ENCODE assay signal across 8 mouse cellular contexts in genomic region chr14:20792922-20793757, GRCm38 (mm10). TPM values are rescaled to one million over a fixed set of nuclear protein-coding genes. Genes with fewer than 3 reads are reported as not detected.
A peak's percentile ranks its signal among the peaks of the same experiment; 100 is the strongest.
DNase-seq lines count a peak whose midpoint lies in the region; ATAC-seq and TF ChIP-seq lines count a peak whose summit lies in the region.

No protein-coding gene starts in this region.

- peaks cover 54% of the 10 kb centered on the region for H3K4me1 ChIP-seq in heart, embryonic 13.5 days
- peaks cover 23% of the 10 kb centered on the region for H3K4me1 ChIP-seq in limb, embryonic 14.5 days (ENCODE audit: control insufficient read depth, insufficient read depth, low read length)
- H3K4me1 ChIP-seq in neural tube, embryonic 15.5 days, result peaks cover 65% of the 10 kb centered on the region

- H3K27me3 ChIP-seq in heart, embryonic 13.5 days (replicated peaks), result no peaks in the 10 kb centered on the region
- H3K27me3 ChIP-seq in limb, embryonic 14.5 days (ENCODE audit: control insufficient read depth, insufficient read depth, low read length), result no peaks in the 10 kb centered on the region
- no peaks in the 10 kb centered on the region for H3K27me3 ChIP-seq in neural tube, embryonic 15.5 days (replicated peaks)

- under 1% methylated on average over 52 of the region's 57 CpGs for WGBS in heart, embryonic 13.5 days
- WGBS in limb, embryonic 14.5 days, result 1% methylated on average over 42 of the region's 57 CpGs
- WGBS in neural tube, embryonic 15.5 days, result 1% methylated on average over 26 of the region's 57 CpGs

- peak overlapping the region; percentile 88 for H3K27ac ChIP-seq in heart, embryonic 13.5 days (replicated peaks)
- H3K27ac ChIP-seq in limb, embryonic 14.5 days (replicated peaks; ENCODE audit: low read depth, low read length), result peak overlapping the region; percentile 65
- H3K27ac ChIP-seq in neural tube, embryonic 15.5 days (replicated peaks), result peak overlapping the region; percentile 86

- peak overlapping the region; percentile 92 for H3K4me2 ChIP-seq in heart, embryonic 13.5 days
- H3K4me2 ChIP-seq in limb, embryonic 14.5 days (replicated peaks; ENCODE audit: low read depth, low read length, severe bottlenecking), result peak overlapping the region; percentile 91
- H3K4me2 ChIP-seq in neural tube, embryonic 15.5 days, result peak overlapping the region; percentile 87

- peak overlapping the region; percentile 93 for H3K4me3 ChIP-seq in heart, embryonic 13.5 days
- H3K4me3 ChIP-seq in limb, embryonic 14.5 days (replicated peaks; ENCODE audit: low read length), result peak overlapping the region; percentile 81
- H3K4me3 ChIP-seq in neural tube, embryonic 15.5 days (replicated peaks), result peak overlapping the region; percentile 83

- no peak for TF ChIP-seq POLR2A in limb, embryonic 14.5 days (IDR thresholded peaks at IDR 0.05; ENCODE audit: borderline replicate concordance, extremely low read depth, insufficient read depth, insufficient read length)

- peak; percentile 54 for DNase-seq in adrenal gland, adult 2 months
- DNase-seq in adrenal gland, adult 8-10 months, result no peak
- DNase-seq in A20 (ENCODE audit: low read depth, low spot score), result peak; percentile 40
- peak; percentile 40 for DNase-seq in cerebellum, adult 8-10 months
- peak; percentile 53 for DNase-seq in limb, embryonic 14.5 days (ENCODE audit: low spot score)
- no peak for DNase-seq in frontal cortex, adult 2 months (ENCODE audit: extremely low spot score in 1 of 2, low spot score in 1 of 2)

- peak; percentile 53 for ATAC-seq in heart, embryonic 13.5 days (ENCODE audit: extremely low read depth, insufficient number of reproducible peaks, low FRiP score, low TSS enrichment)
- peak; percentile 47 for ATAC-seq in limb, embryonic 14.5 days (ENCODE audit: low FRiP score, low read depth)
- peak; percentile 68 for ATAC-seq in neural tube, embryonic 15.5 days (ENCODE audit: low FRiP score)

- peaks cover 43% of the 10 kb centered on the region for H3K36me3 ChIP-seq in heart, embryonic 13.5 days
- peaks cover 35% of the 10 kb centered on the region for H3K36me3 ChIP-seq in limb, embryonic 14.5 days (ENCODE audit: control insufficient read depth, insufficient read depth, low read length)
- peaks cover 31% of the 10 kb centered on the region for H3K36me3 ChIP-seq in neural tube, embryonic 15.5 days

- H3K9me3 ChIP-seq in heart, embryonic 13.5 days, result no peaks in the 10 kb centered on the region
- H3K9me3 ChIP-seq in limb, embryonic 14.5 days (ENCODE audit: control insufficient read depth, low read length), result no peaks in the 10 kb centered on the region
- H3K9me3 ChIP-seq in neural tube, embryonic 15.5 days (replicated peaks), result no peaks in the 10 kb centered on the region

- H3K9ac ChIP-seq in heart, embryonic 13.5 days, result peak overlapping the region; percentile 93
- peak overlapping the region; percentile 78 for H3K9ac ChIP-seq in limb, embryonic 14.5 days (ENCODE audit: low read depth, low read length, severe bottlenecking)
- H3K9ac ChIP-seq in neural tube, embryonic 15.5 days (replicated peaks), result peak overlapping the region; percentile 81

RNA-seq across cellular contexts. Expression of gene Camk2g, which starts 0.7 kb away (rescaled TPM):
- 10 to 100 TPM; 51.4 to 67.7 TPM for total RNA-seq in adrenal gland, adult 2 months (2021)
- polyA plus RNA-seq in adrenal gland, adult 2 months (2012; rRNA removed), result 41.7 and 42.8 TPM in 2 replicates
- total RNA-seq in adrenal gland, adult 8-10 months (2022), result 10 to 100 TPM; 63.3 to 74.9 (median 69.1) TPM
- 55.0 and 60.2 TPM in 2 replicates for polyA plus RNA-seq in heart, embryonic 13.5 days (2015; fragmentation: Nextera tagmentation; extraction: Ambion mirVana)
- polyA plus RNA-seq in limb, embryonic 14.5 days (2012; rRNA removed), result 58.2 and 58.4 TPM in 2 replicates
- polyA plus RNA-seq in limb, embryonic 14.5 days (2014; fragmentation: Nextera tagmentation; extraction: Ambion mirVana), result 58.0 and 60.5 TPM in 2 replicates
- 214 and 230 TPM in 2 replicates for polyA plus RNA-seq in neural tube, embryonic 15.5 days (2015; fragmentation: Nextera tagmentation; extraction: Ambion mirVana)
- polyA plus RNA-seq in frontal cortex, adult 2 months (2012; rRNA removed), result 201 and 208 TPM in 2 replicates

RNA-seq across cellular contexts. Expression of gene Plau, which starts 43.3 kb away (rescaled TPM):
- total RNA-seq in adrenal gland, adult 2 months (2021), result 10 to 100 TPM; 31.2 to 64.4 TPM
- polyA plus RNA-seq in adrenal gland, adult 2 months (2012; rRNA removed), result 1.8 and 1.9 TPM in 2 replicates
- total RNA-seq in adrenal gland, adult 8-10 months (2022), result 10 to 100 TPM; 22.1 to 48.3 (median 35.9) TPM
- polyA plus RNA-seq in heart, embryonic 13.5 days (2015; fragmentation: Nextera tagmentation; extraction: Ambion mirVana), result 1.4 and 2.3 TPM in 2 replicates
- polyA plus RNA-seq in limb, embryonic 14.5 days (2012; rRNA removed), result 8.3 and 9.1 TPM in 2 replicates
- 3.1 and 3.4 TPM in 2 replicates for polyA plus RNA-seq in limb, embryonic 14.5 days (2014; fragmentation: Nextera tagmentation; extraction: Ambion mirVana)
- polyA plus RNA-seq in neural tube, embryonic 15.5 days (2015; fragmentation: Nextera tagmentation; extraction: Ambion mirVana), result 0.83 and 1.1 TPM in 2 replicates
- 1.9 and 2.3 TPM in 2 replicates for polyA plus RNA-seq in frontal cortex, adult 2 months (2012; rRNA removed)

RNA-seq across cellular contexts. Expression of gene Ndst2, which starts 58.8 kb away (rescaled TPM):
- total RNA-seq in adrenal gland, adult 2 months (2021), result 10 to 100 TPM; 24.6 to 25.0 TPM
- 34.9 and 35.9 TPM in 2 replicates for polyA plus RNA-seq in adrenal gland, adult 2 months (2012; rRNA removed)
- total RNA-seq in adrenal gland, adult 8-10 months (2022), result 10 to 100 TPM; 27.7 to 51.1 (median 34.4) TPM
- polyA plus RNA-seq in heart, embryonic 13.5 days (2015; fragmentation: Nextera tagmentation; extraction: Ambion mirVana), result 13.8 and 14.9 TPM in 2 replicates
- 65.9 and 74.0 TPM in 2 replicates for polyA plus RNA-seq in limb, embryonic 14.5 days (2012; rRNA removed)
- 36.5 and 41.4 TPM in 2 replicates for polyA plus RNA-seq in limb, embryonic 14.5 days (2014; fragmentation: Nextera tagmentation; extraction: Ambion mirVana)
- polyA plus RNA-seq in neural tube, embryonic 15.5 days (2015; fragmentation: Nextera tagmentation; extraction: Ambion mirVana), result 17.1 and 19.3 TPM in 2 replicates
- 22.6 and 24.8 TPM in 2 replicates for polyA plus RNA-seq in frontal cortex, adult 2 months (2012; rRNA removed)

Comparison
In these comparisons a context has a peak if more than half of its experiments do, and no peak if none do; other contexts are left out.
1. DNase-seq: peak in adrenal gland, adult 2 months (single experiment), A20 (single experiment), cerebellum, adult 8-10 months (single experiment) and limb, embryonic 14.5 days (single experiment); none in adrenal gland, adult 8-10 months (single experiment) and frontal cortex, adult 2 months (0 of 2).
2. Peak in every context shown above with its lines, with median percentiles within 50 percentile points of each other: ATAC-seq, H3K27ac ChIP-seq, H3K4me2 ChIP-seq, H3K4me3 ChIP-seq and H3K9ac ChIP-seq.